Mouse (Mus musculus) c-Kit-positive CD71-positive TER-119-negative erythroid progenitor cells, embryonic 14.5 days (primary cell): ENCODE data around the gene A730009L09Rik.

Source experiments
- DNase-seq: peaks from one replicate; pipeline ENCODE4 v3.0.0-alpha.2; 2013; ENCODE audit warnings: low read depth

The A730009L09Rik gene

GRCm38 (mm10) chr16:84514821-84515220 lies at the start of gene A730009L09Rik:
Gene A730009L09Rik (plus strand): TSS chr16:84515121.
- no peak for DNase-seq

- DNase-seq: no peak
Measured at GRCm38 (mm10) chr16:84465581-84466165, 49.2 kb upstream of the A730009L09Rik start.

GRCm38 (mm10) chr16:84468898-84469297 lies 46.0 kb upstream of the A730009L09Rik start:
- peak; percentile 0 for DNase-seq

- DNase-seq: no peak
Measured at GRCm38 (mm10) chr16:84469994-84470393, 44.9 kb upstream of the A730009L09Rik start.

- DNase-seq: no peak
Measured at GRCm38 (mm10) chr16:84473406-84473805, 41.5 kb upstream of the A730009L09Rik start.

- DNase-seq: no peak
Measured at GRCm38 (mm10) chr16:84474712-84475111, 40.2 kb upstream of the A730009L09Rik start.

- DNase-seq: no peak
Measured at GRCm38 (mm10) chr16:84476948-84477347, 38.0 kb upstream of the A730009L09Rik start.

GRCm38 (mm10) chr16:84477528-84477927 lies 37.4 kb upstream of the A730009L09Rik start:
- no peak for DNase-seq

GRCm38 (mm10) chr16:84477952-84478351 lies 37.0 kb upstream of the A730009L09Rik start:
- no peak for DNase-seq

GRCm38 (mm10) chr16:84485931-84486330 lies 29.0 kb upstream of the A730009L09Rik start:
- no peak for DNase-seq

GRCm38 (mm10) chr16:84494818-84495217 lies 20.1 kb upstream of the A730009L09Rik start:
- DNase-seq: no peak

- no peak for DNase-seq
Measured at GRCm38 (mm10) chr16:84495438-84495837, 19.5 kb upstream of the A730009L09Rik start.

- DNase-seq: no peak
Measured at GRCm38 (mm10) chr16:84507681-84508080, 7.2 kb upstream of the A730009L09Rik start.

GRCm38 (mm10) chr16:84521975-84522635 lies 7.2 kb downstream of the A730009L09Rik start:
- no peak for DNase-seq

- DNase-seq: no peak
Measured at GRCm38 (mm10) chr16:84523061-84523460, 8.1 kb downstream of the A730009L09Rik start.

- DNase-seq: peak; percentile 4
Measured at GRCm38 (mm10) chr16:84527375-84527774, 12.5 kb downstream of the A730009L09Rik start.

- DNase-seq: no peak
Measured at GRCm38 (mm10) chr16:84532803-84533202, 17.9 kb downstream of the A730009L09Rik start.

GRCm38 (mm10) chr16:84546059-84546458 lies 31.1 kb downstream of the A730009L09Rik start:
- DNase-seq: no peak

- DNase-seq: no peak
Measured at GRCm38 (mm10) chr16:84549122-84549521, 34.2 kb downstream of the A730009L09Rik start.

- no peak for DNase-seq
Measured at GRCm38 (mm10) chr16:84550445-84550844, 35.5 kb downstream of the A730009L09Rik start.

GRCm38 (mm10) chr16:84553981-84554380 lies 39.1 kb downstream of the A730009L09Rik start:
- DNase-seq: no peak

- no peak for DNase-seq
Measured at GRCm38 (mm10) chr16:84558113-84558917, 43.4 kb downstream of the A730009L09Rik start.
